Mouse (Mus musculus) myocyte (in vitro differentiated cells): ENCODE measurements at regions not wholly inside any gene's neighbourhood (a gene's known extent, or its start where the extent isn't known, plus 50 kb on each side); places are given as distances from the start of the nearest gene placed in this dataset.

Experiments used
- H3K27me3 ChIP-seq: one replicate; pipeline ENCODE4 v1.6.1; 2011; ENCODE audit not compliant: control insufficient read depth, insufficient read depth, insufficient read length
- H3K36me3 ChIP-seq: one replicate; pipeline ENCODE4 v1.6.1; 2011; ENCODE audit not compliant: control insufficient read depth, insufficient read depth
- H3K4me2 ChIP-seq: one replicate; pipeline ENCODE4 v1.6.1; 2011; ENCODE audit warnings: low read depth, control low read depth
- H3K4me3 ChIP-seq: one replicate; pipeline ENCODE4 v1.5.1; 2011; ENCODE audit warnings: mild to moderate bottlenecking, control low read depth, moderate library complexity
- H3K79me2 ChIP-seq: one replicate; pipeline ENCODE4 v1.6.1; 2011; ENCODE audit not compliant: control insufficient read depth, insufficient read depth
- H3ac ChIP-seq: one replicate; pipeline ENCODE4 v1.6.1; 2011; ENCODE audit not compliant: control insufficient read depth, insufficient read length
- CEBPB ChIP-seq: IDR thresholded peaks from 2 replicates; pipeline ENCODE4 v1.6.1; 2011; ENCODE audit warnings: mild to moderate bottlenecking, moderate library complexity; ENCODE audit not compliant: poor library complexity, insufficient read depth, severe bottlenecking
- E2F4 ChIP-seq: IDR thresholded peaks from one replicate; pipeline ENCODE4 v1.6.1; 2011; ENCODE audit warnings: mild to moderate bottlenecking, control low read depth, moderate library complexity; ENCODE audit not compliant: insufficient read depth
- MAX ChIP-seq: IDR thresholded peaks from one replicate; pipeline ENCODE4 v1.6.1; 2011; ENCODE audit warnings: low read depth, mild to moderate bottlenecking, control low read depth
- MYOD1 ChIP-seq, 3 experiments: IDR thresholded peaks; one replicate each; pipeline ENCODE4 v1.6.1; 2011; ENCODE audit warnings: control low read depth in 2 of 3, low read depth in 2 of 3, mild to moderate bottlenecking in 2 of 3, moderate library complexity in 1 of 3; ENCODE audit not compliant: insufficient read length in 2 of 3, control insufficient read depth in 1 of 3
- MYOG ChIP-seq, 3 experiments: IDR thresholded peaks; one replicate each; pipeline ENCODE4 v1.6.1; 2011; ENCODE audit warnings: control low read depth in 2 of 3, low read depth in 2 of 3, mild to moderate bottlenecking in 2 of 3; ENCODE audit not compliant: insufficient read length in 2 of 3, control insufficient read depth in 1 of 3, insufficient read depth in 1 of 3
- POLR2A ChIP-seq: IDR thresholded peaks from one replicate; pipeline ENCODE4 v1.6.1; 2011; ENCODE audit warnings: low read depth, mild to moderate bottlenecking, control low read depth, moderate library complexity; ENCODE audit not compliant: insufficient read length
- POLR2AphosphoS2 ChIP-seq: IDR thresholded peaks from one replicate; pipeline ENCODE4 v1.6.1; 2011; ENCODE audit warnings: low read depth, control low read depth; ENCODE audit not compliant: insufficient read length
- REST ChIP-seq: IDR thresholded peaks from one replicate; pipeline ENCODE4 v1.6.1; 2011; ENCODE audit warnings: mild to moderate bottlenecking, control low read depth, moderate library complexity; ENCODE audit not compliant: insufficient read depth, insufficient read length
- SRF ChIP-seq: IDR thresholded peaks from one replicate; pipeline ENCODE4 v1.6.1; 2011; ENCODE audit warnings: low read depth; ENCODE audit not compliant: control insufficient read depth, insufficient read length
- TCF12 ChIP-seq: IDR thresholded peaks from one replicate; pipeline ENCODE4 v1.6.1; 2011; ENCODE audit warnings: mild to moderate bottlenecking, control low read depth; ENCODE audit not compliant: poor library complexity, insufficient read depth, severe bottlenecking
- TCF3 ChIP-seq: IDR thresholded peaks from one replicate; pipeline ENCODE4 v1.6.1; 2011; ENCODE audit warnings: low read depth, control low read depth; ENCODE audit not compliant: insufficient read length
- USF1 ChIP-seq: IDR thresholded peaks from one replicate; pipeline ENCODE4 v1.6.1; 2011; ENCODE audit warnings: low read depth, mild to moderate bottlenecking, control low read depth, moderate library complexity

DNA sequence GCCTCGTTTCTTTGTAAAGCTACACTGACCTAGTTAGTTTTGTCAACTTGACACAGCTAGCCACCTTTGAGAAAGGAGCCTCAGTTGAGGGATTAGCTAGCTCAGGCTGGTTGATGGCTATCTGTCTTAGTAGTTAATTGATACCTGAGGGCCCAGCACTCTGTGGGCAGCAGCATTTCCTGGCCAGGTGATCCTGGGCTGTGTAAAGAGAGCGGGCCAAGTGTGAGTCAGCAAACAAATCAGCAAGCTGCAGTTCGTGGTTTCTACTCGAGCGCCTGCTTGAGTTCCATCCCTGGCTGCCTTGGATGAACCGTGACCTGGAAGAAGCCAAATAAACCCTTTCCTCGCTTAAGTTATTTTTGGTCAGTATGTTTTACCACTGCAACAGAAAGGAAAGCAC is 106.6 kb upstream of the Fut8 start:
- TF ChIP-seq MAX (no peak), MYOD1 (IDR thresholded peaks at IDR 0.05; ENCODE audit: control insufficient read depth in 1 of 3, insufficient read length in 2 of 3, low read depth in 2 of 3) (peak in 1 of 3 experiments; percentile 33), CEBPB (no peak)
- no peak overlapping the region for H3K4me3 ChIP-seq
- H3K36me3 ChIP-seq: no peaks in the 10 kb centered on the region

DNA sequence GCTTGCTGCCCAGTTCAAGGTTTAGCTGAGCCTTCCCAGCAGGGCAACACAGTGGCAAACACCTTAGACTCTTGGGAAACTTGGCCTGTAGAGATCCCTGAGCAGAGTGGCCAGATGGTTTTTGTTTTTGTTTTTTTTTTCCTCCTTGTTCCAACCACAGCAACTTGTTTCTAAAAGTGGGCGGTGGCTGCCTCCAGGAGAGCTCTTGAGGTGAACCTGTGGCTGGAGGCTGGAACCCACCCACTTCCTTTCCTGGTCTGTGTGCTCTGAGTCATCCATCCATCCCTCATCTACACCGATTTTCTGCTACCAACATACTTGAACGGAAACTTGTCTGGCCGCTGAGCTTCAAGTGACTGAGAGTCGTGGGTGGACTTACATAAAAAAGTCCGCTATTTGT is 107.4 kb upstream of the Fut8 start:
- no peaks in the 10 kb centered on the region for H3K27me3 ChIP-seq
- no peaks in the 10 kb centered on the region for H3K36me3 ChIP-seq
- no peaks in the 10 kb centered on the region for H3K79me2 ChIP-seq
- no peak overlapping the region for H3ac ChIP-seq
- no peak for TF ChIP-seq REST
- TF ChIP-seq MYOG (IDR thresholded peaks at IDR 0.05; ENCODE audit: control insufficient read depth in 1 of 3, insufficient read depth in 1 of 3, insufficient read length in 2 of 3, low read depth in 2 of 3): no peak
- TF ChIP-seq MAX: no peak
- TF ChIP-seq MYOD1 (IDR thresholded peaks at IDR 0.05; ENCODE audit: control insufficient read depth in 1 of 3, insufficient read length in 2 of 3, low read depth in 2 of 3): no peak
- TF ChIP-seq SRF: no peak
- no peak for TF ChIP-seq TCF12
- no peak for TF ChIP-seq CEBPB
- no peak for TF ChIP-seq TCF3
- TF ChIP-seq E2F4: no peak
- no peak for TF ChIP-seq POLR2A
- no peak for TF ChIP-seq USF1
- no peak for TF ChIP-seq POLR2AphosphoS2
- H3K4me3 ChIP-seq: no peak overlapping the region
- peak overlapping the region; percentile 10 for H3K4me2 ChIP-seq

More for the DNA sequence above, 106.6 kb upstream of the Fut8 start:
- peak overlapping the region; percentile 49 for H3K4me2 ChIP-seq
- H3ac ChIP-seq: no peak overlapping the region
- H3K79me2 ChIP-seq: no peaks in the 10 kb centered on the region
- no peaks in the 10 kb centered on the region for H3K27me3 ChIP-seq

DNA sequence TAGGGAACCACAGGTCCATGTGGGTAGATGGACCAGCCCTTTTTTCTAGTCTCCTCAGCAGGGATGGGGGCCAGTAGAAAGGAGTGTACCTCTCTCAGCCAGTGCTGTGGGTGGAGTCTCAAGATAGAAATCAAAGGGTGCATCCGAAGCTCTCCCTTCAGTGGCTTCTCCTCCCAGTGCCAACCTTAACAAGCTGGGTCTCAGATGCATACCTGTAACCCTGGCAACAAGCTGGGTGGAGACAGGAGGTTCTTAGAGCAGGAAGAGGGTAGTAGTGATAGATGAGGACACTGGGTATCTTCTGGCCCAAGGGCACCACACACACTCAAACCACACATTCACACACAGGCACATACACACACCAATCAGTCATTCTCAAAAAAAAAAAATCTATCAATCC is 113.7 kb upstream of the Fut8 start:
- no peaks in the 10 kb centered on the region for H3K36me3 ChIP-seq
- no peak overlapping the region for H3K4me3 ChIP-seq
- TF ChIP-seq TCF3: no peak
- no peak for TF ChIP-seq USF1
- TF ChIP-seq REST: no peak
- TF ChIP-seq CEBPB: no peak
- no peak for TF ChIP-seq POLR2A
- no peak for TF ChIP-seq POLR2AphosphoS2
- H3K4me2 ChIP-seq: no peak overlapping the region
- H3K27me3 ChIP-seq: no peaks in the 10 kb centered on the region
- no peak overlapping the region for H3ac ChIP-seq
- H3K79me2 ChIP-seq: no peaks in the 10 kb centered on the region

DNA sequence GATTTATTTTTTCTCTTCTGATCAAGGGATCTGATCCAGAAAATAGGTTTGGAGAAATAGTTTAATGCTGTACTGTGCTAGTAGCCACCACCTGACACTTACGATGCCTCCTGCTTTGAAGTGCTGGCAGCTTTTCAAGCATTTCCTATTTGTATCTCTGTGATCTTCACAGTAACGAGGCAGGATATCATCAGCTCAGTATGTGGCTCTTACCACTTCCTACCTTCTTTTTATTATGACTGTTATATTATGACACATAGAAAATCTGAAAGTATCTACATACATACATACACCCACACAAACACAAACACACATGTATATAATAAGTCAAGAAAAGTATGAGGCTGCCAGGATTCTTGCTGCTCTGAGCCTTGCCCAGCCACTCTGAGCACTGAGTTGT is 124.4 kb upstream of the Fut8 start:
- H3K79me2 ChIP-seq: no peaks in the 10 kb centered on the region
- no peak overlapping the region for H3K4me2 ChIP-seq
- no peak overlapping the region for H3K4me3 ChIP-seq
- no peak overlapping the region for H3ac ChIP-seq
- no peak for TF ChIP-seq CEBPB
- no peak for TF ChIP-seq USF1
- TF ChIP-seq TCF12: no peak
- no peak for TF ChIP-seq MYOG (IDR thresholded peaks at IDR 0.05; ENCODE audit: control insufficient read depth in 1 of 3, insufficient read depth in 1 of 3, insufficient read length in 2 of 3, low read depth in 2 of 3)
- no peaks in the 10 kb centered on the region for H3K27me3 ChIP-seq
- no peaks in the 10 kb centered on the region for H3K36me3 ChIP-seq

DNA sequence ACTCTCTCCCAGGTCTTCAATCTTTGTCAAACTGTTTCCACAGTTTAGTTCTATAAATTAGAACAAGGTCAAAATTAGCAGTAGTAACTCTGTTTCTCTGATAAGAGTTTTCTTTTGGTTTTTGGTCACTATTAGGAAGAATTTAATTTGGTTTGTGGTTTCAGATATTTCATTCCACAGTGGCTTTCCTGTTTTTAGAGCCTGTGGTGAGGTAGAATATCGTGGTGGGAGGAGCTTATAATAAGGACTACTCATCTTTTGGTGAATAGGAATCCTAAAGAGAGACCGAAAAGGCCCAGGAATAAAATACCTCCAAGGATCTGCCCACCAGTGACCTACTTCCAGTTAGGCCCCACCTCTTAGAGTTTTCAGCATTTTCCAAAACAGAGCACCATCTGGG is 125.8 kb upstream of the Fut8 start:
- H3K27me3 ChIP-seq: no peaks in the 10 kb centered on the region
- H3K36me3 ChIP-seq: no peaks in the 10 kb centered on the region
- H3K4me3 ChIP-seq: no peak overlapping the region
- H3K4me2 ChIP-seq: no peak overlapping the region
- TF ChIP-seq POLR2AphosphoS2: no peak
- no peak for TF ChIP-seq MYOD1 (IDR thresholded peaks at IDR 0.05; ENCODE audit: control insufficient read depth in 1 of 3, insufficient read length in 2 of 3, low read depth in 2 of 3)
- TF ChIP-seq E2F4: no peak
- no peak for TF ChIP-seq TCF3
- no peak for TF ChIP-seq MYOG (IDR thresholded peaks at IDR 0.05; ENCODE audit: control insufficient read depth in 1 of 3, insufficient read depth in 1 of 3, insufficient read length in 2 of 3, low read depth in 2 of 3)
- TF ChIP-seq REST: no peak
- TF ChIP-seq SRF: no peak
- no peak for TF ChIP-seq TCF12
- no peak overlapping the region for H3ac ChIP-seq
- no peaks in the 10 kb centered on the region for H3K79me2 ChIP-seq

DNA sequence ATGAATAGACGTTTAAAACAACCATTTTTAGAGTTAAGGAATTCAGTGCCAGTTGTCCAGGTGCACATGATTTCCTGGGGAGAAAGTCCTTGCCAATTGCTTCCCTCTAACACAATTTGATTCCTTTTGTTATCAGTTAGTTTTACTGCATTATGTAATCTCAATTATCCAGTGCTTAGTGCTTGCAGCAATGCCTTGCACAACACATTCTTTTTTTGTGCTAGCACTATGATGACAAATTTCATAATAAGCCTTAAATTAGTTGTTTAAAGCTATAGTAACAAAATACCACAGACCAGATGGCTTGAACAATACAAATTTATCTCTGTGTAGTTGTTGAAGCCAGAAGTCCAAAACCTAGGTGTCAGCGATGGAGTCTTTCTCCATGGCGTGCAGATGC is 130.7 kb upstream of the Fut8 start:
- no peaks in the 10 kb centered on the region for H3K79me2 ChIP-seq
- H3K4me2 ChIP-seq: no peak overlapping the region
- TF ChIP-seq MYOG (IDR thresholded peaks at IDR 0.05; ENCODE audit: control insufficient read depth in 1 of 3, insufficient read depth in 1 of 3, insufficient read length in 2 of 3, low read depth in 2 of 3): no peak
- TF ChIP-seq TCF12: no peak
- no peak for TF ChIP-seq TCF3
- no peak for TF ChIP-seq E2F4
- TF ChIP-seq MAX: no peak
- no peak for TF ChIP-seq POLR2A
- no peak for TF ChIP-seq MYOD1 (IDR thresholded peaks at IDR 0.05; ENCODE audit: control insufficient read depth in 1 of 3, insufficient read length in 2 of 3, low read depth in 2 of 3)
- TF ChIP-seq CEBPB: no peak
- TF ChIP-seq POLR2AphosphoS2: no peak
- no peak overlapping the region for H3K4me3 ChIP-seq
- H3K27me3 ChIP-seq: no peaks in the 10 kb centered on the region
- H3K36me3 ChIP-seq: no peaks in the 10 kb centered on the region
- H3ac ChIP-seq: no peak overlapping the region
